Mouse (Mus musculus) intestine, postnatal 0 days (tissue): ENCODE measurements at regions not wholly inside any gene's neighbourhood (a gene's known extent, or its start where the extent isn't known, plus 50 kb on each side); places are given as distances from the start of the nearest gene placed in this dataset.

Experiments used
- ATAC-seq: fragments of 200-750 bp; cut with Nextera tagmentation; 2 replicates; pipeline ENCODE4 v1.8.0; 2017; ENCODE audit warnings: mild to moderate bottlenecking, moderate TSS enrichment, moderate library complexity
- H3K27ac ChIP-seq: fragments of 300-500 bp; sonication (generic); 2 replicates; pipeline ENCODE4 v1.5.1; 2014; ENCODE audit warnings: mild to moderate bottlenecking, low read depth, low read length, moderate library complexity
- H3K27me3 ChIP-seq: fragments of 300-500 bp; sonication (generic); replicated peaks from 2 replicates; pipeline ENCODE4 v1.6.1; 2014; ENCODE audit warnings: low read length, mixed read lengths; ENCODE audit not compliant: control insufficient read depth, insufficient read depth
- H3K36me3 ChIP-seq: fragments of 300-500 bp; sonication (generic); 2 replicates; pipeline ENCODE4 v1.6.1; 2014; ENCODE audit warnings: mild to moderate bottlenecking, moderate library complexity; ENCODE audit not compliant: control insufficient read depth, insufficient read depth
- H3K4me1 ChIP-seq: fragments of 300-500 bp; sonication (generic); replicated peaks from 2 replicates; pipeline ENCODE4 v1.6.1; 2014; ENCODE audit warnings: antibody characterized with exemption, low read length, mixed read lengths; ENCODE audit not compliant: control insufficient read depth, insufficient read depth
- H3K4me2 ChIP-seq: fragments of 300-500 bp; sonication (generic); replicated peaks from 2 replicates; pipeline ENCODE4 v1.6.1; 2014; ENCODE audit warnings: low read depth, mild to moderate bottlenecking, moderate library complexity
- H3K4me3 ChIP-seq: fragments of 300-500 bp; sonication (generic); 2 replicates; pipeline ENCODE4 v1.5.1; 2014; ENCODE audit warnings: low read depth, low read length
- H3K9ac ChIP-seq: fragments of 300-500 bp; sonication (generic); 2 replicates; pipeline ENCODE4 v1.6.1; 2014; ENCODE audit warnings: mild to moderate bottlenecking, low read depth, low read length
- H3K9me3 ChIP-seq: fragments of 300-500 bp; sonication (generic); 2 replicates; pipeline ENCODE4 v1.6.1; 2016; ENCODE audit warnings: mixed run types; ENCODE audit not compliant: control insufficient read depth
- CTCF ChIP-seq: sonication (generic); IDR thresholded peaks from 2 replicates; pipeline ENCODE4 v1.5.1; 2016; ENCODE audit warnings: low read depth, mild to moderate bottlenecking, control low read depth, antibody characterized with exemption, moderate library complexity
- WGBS: fragments of 180-500 bp; shearing (Covaris S2); extraction: QIAGEN DNeasy Blood & Tissue Kit; methylation state at CpG from one replicate; pipeline ENCODE4 v1.1.7; 2014; 5-methylcytosine and 5-hydroxymethylcytosine counted together

DNA sequence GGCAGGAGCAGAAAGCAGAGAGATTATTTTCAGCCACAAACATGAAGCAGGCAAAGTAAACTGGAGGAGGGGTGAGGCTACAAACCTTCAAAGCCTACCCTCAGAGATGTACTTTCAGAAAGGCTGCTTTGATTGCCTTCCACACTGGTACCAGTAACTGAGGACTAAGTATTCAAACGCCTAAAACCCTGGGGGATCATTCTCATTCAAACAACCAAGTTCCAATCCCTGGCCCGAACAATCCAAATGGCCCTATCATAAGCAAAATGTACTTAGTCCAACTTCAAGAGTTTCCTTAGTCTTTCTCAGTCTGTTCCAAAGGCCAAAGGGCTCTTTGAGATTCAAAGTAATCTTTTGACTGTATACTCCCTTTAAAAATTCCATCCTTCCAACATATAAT is 270.5 kb downstream of the Foxa2 start:
- Histone ChIP-seq H3K9me3 (no peaks in the 10 kb centered on the region), H3K4me3 (no peak overlapping the region), H3K4me1 (no peaks in the 10 kb centered on the region), H3K4me2 (no peak overlapping the region), H3K27ac (no peak overlapping the region), H3K36me3 (no peaks in the 10 kb centered on the region), H3K9ac (no peak overlapping the region), H3K27me3 (no peaks in the 10 kb centered on the region)
- 58% methylated on average over 2 of the region's 2 CpGs for WGBS
- no peak for ATAC-seq
- TF ChIP-seq CTCF, result no peak

DNA sequence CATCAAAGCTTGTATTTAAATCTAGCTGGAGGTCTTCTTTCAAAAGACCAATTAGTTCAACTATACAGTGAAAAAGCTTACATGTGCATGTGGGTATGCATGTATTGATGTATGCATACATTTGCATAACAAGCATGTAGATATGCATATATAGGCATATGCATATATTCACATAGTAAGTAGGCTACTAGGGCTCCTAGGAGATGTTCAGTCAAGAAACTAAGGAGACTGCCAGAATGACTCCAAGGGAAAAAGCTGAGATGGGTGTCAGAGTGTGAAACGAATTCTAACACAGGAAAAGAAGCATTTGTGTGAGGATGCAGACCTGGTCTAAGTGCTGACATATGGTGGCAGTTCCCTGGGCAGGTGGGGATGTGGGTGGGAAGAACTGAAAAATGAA is 274.2 kb downstream of the Foxa2 start:
- Histone ChIP-seq H3K4me2 (no peak overlapping the region), H3K4me3 (no peak overlapping the region), H3K4me1 (no peaks in the 10 kb centered on the region), H3K9ac (no peak overlapping the region), H3K9me3 (no peaks in the 10 kb centered on the region), H3K27ac (no peak overlapping the region), H3K27me3 (no peaks in the 10 kb centered on the region), H3K36me3 (no peaks in the 10 kb centered on the region)
- 39% methylated on average over 1 of the region's 1 CpGs for WGBS
- ATAC-seq, result no peak
- TF ChIP-seq CTCF, result no peak

DNA sequence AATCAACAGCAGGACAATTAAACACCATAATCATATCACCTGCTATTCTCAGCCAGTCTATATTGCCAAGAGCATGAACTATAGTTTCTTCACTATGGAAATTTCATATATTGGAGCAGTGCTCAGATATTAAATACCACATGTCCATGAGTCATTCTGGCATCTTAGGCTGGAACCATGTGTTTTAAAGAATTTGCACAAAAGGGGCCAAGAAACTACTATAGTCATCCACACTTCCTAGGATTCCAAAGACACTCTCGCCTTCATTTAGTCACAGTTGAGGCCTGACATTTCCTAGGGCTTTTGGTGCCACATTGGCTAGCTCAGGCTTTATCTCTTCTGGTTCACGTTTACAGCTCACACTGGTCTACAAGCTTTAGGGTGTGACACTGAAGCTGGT is 293.7 kb downstream of the Foxa2 start:
- Histone ChIP-seq H3K27me3 (no peaks in the 10 kb centered on the region), H3K4me3 (no peak overlapping the region), H3K27ac (no peak overlapping the region), H3K9ac (no peak overlapping the region), H3K4me2 (no peak overlapping the region), H3K9me3 (no peaks in the 10 kb centered on the region), H3K36me3 (no peaks in the 10 kb centered on the region), H3K4me1 (no peaks in the 10 kb centered on the region)
- no peak for ATAC-seq
- WGBS, result 51% methylated on average over 2 of the region's 2 CpGs
- no peak for TF ChIP-seq CTCF

DNA sequence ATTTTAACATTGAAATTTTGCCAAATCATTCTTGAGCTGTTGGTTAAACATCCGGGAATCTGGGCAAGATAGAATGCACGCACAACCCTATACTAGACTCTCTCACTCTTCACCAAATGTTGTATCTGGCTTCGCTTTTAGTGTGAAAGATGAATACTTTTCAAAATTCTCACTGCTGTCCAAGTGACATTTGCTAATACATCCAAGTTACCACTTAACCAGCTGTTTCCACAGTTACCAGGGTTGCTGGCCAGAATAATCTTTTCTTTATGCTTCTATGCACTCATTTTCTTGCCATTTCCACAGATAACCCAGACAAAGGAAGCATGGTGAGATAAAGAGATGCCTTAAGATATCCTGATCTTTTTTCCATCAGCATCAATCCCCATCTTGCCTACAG is 294.9 kb downstream of the Foxa2 start:
- no peak overlapping the region for H3K27ac ChIP-seq
- no peak overlapping the region for H3K4me2 ChIP-seq
- TF ChIP-seq CTCF, result no peak
- no peaks in the 10 kb centered on the region for H3K36me3 ChIP-seq
- WGBS, result 88% methylated on average over 3 of the region's 3 CpGs
- no peaks in the 10 kb centered on the region for H3K9me3 ChIP-seq
- no peaks in the 10 kb centered on the region for H3K27me3 ChIP-seq
- H3K4me3 ChIP-seq, result no peak overlapping the region
- no peak for ATAC-seq
- H3K4me1 ChIP-seq, result no peaks in the 10 kb centered on the region
- H3K9ac ChIP-seq, result no peak overlapping the region

DNA sequence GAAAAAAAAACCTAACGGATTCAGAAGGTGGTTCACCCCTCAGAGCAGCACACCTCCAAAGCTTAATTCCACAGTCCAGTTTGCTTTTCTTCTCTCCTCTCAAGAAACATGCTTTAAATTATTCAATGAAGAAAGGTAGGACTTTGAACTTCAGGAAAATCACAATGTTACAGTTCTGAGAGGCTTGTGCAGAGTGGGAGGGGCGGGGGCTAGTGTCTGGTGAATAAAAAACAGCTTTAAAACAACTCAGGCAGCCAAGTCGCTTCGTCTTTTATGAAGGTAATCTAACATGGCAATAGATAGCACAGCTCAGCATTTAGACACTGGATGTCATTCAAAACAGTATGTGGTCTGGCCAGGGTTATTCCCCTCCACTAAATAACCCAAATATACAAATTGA is 298.8 kb downstream of the Foxa2 start:
- Histone ChIP-seq H3K27me3 (no peaks in the 10 kb centered on the region), H3K27ac (no peak overlapping the region), H3K9me3 (no peaks in the 10 kb centered on the region), H3K36me3 (no peaks in the 10 kb centered on the region), H3K4me2 (no peak overlapping the region; the same call in 1 of the 2 replicates), H3K4me1 (no peaks in the 10 kb centered on the region), H3K4me3 (no peak overlapping the region), H3K9ac (no peak overlapping the region)
- WGBS, result 17% methylated on average over 4 of the region's 4 CpGs
- TF ChIP-seq CTCF, result no peak
- ATAC-seq, result no peak

DNA sequence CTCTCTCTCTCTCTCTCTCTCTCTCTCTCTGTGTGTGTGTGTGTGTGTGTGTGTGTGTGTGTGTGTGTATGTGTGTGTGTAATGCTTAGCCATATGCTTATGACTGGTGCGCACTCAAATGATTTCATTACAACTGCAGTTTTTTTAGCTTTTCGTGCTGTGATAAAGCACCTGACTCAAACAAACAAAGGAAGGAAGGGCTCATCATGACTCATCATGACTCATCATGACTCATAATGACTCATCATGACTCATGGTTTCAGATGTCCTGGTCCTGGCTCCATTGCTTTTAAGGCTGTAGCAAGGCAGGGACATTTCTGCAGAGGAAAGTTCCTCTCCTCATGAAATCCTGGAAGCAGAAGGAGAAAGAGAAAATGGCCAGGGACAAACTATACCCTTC is 302.9 kb downstream of the Foxa2 start:
- Histone ChIP-seq H3K27me3 (no peaks in the 10 kb centered on the region), H3K9me3 (no peaks in the 10 kb centered on the region), H3K9ac (no peak overlapping the region), H3K4me2 (no peak overlapping the region), H3K4me1 (no peaks in the 10 kb centered on the region), H3K4me3 (no peak overlapping the region), H3K36me3 (no peaks in the 10 kb centered on the region), H3K27ac (no peak overlapping the region)
- ATAC-seq, result no peak
- no peak for TF ChIP-seq CTCF
- WGBS, result 65% methylated on average over 2 of the region's 2 CpGs

DNA sequence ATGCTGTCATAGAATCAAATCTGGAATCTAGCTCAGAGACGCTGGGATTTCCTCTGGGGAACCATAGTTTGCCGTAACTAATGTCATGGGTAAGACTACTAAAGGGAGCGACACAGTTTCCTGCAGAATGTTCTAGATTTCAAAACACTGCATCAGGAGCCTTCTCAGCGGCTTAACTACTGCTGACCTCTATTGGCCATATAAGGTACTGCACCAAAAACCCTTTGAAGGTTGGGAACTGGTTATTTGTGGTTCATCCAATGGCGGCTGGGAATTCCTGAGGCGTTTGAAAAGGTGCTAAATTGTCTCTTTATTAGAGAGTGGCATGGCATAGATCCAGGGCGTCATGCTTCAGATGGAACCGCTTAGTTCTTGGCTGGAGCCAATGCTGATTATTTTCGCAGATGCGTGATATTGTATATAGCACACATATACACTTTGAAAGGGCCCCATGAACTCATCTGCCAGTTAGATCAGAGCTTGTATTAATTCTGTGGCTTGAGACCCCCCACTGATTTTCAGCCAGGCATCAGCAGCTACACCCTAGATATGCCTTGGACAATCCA is 308.4 kb downstream of the Foxa2 start:
- no peak overlapping the region for H3K4me2 ChIP-seq
- no peaks in the 10 kb centered on the region for H3K9me3 ChIP-seq
- H3K36me3 ChIP-seq, result no peaks in the 10 kb centered on the region
- no peak overlapping the region for H3K27ac ChIP-seq
- no peaks in the 10 kb centered on the region for H3K27me3 ChIP-seq
- no peak overlapping the region for H3K4me3 ChIP-seq
- ATAC-seq, result no peak
- no peaks in the 10 kb centered on the region for H3K4me1 ChIP-seq
- H3K9ac ChIP-seq, result no peak overlapping the region
- whole genome bisulfite sequencing, result 39% methylated on average over 10 of the region's 10 CpGs
- peak; percentile 92 for TF ChIP-seq CTCF
